Mouse (Mus musculus) cerebellum, adult 2 months (tissue): Measurements from ENCODE around the gene Myo9b. TPM values are rescaled to one million over a fixed set of nuclear protein-coding genes. Genes with fewer than 3 reads are reported as not detected.
A peak's percentile ranks its signal among the peaks of the same experiment; 100 is the strongest.

Source experiments
- DNase-seq, 2 experiments: peaks; one replicate each; pipeline ENCODE4 v3.0.0; 2021
- H3K27ac ChIP-seq: fragments of 200-500 bp; 2 replicates; pipeline ENCODE4 v1.5.1; 2012; ENCODE audit warnings: low read length, control low read depth, inconsistent platforms; ENCODE audit not compliant: insufficient read depth
- H3K27me3 ChIP-seq: fragments of 200-500 bp; 2 replicates; pipeline ENCODE4 v1.6.1; 2012; ENCODE audit warnings: inconsistent platforms, mild to moderate bottlenecking, low read length, moderate library complexity; ENCODE audit not compliant: control insufficient read depth, insufficient read depth
- H3K4me1 ChIP-seq: fragments of 200-500 bp; 2 replicates; pipeline ENCODE4 v1.6.1; 2011; ENCODE audit warnings: low read length; ENCODE audit not compliant: control insufficient read depth, insufficient read depth
- H3K4me3 ChIP-seq: fragments of 200-500 bp; replicated peaks from 2 replicates; pipeline ENCODE3; 2011; ENCODE audit warnings: mild to moderate bottlenecking, low read depth, low read length, control low read depth; ENCODE audit not compliant: insufficient read depth
- CTCF ChIP-seq: fragments of 200-500 bp; IDR thresholded peaks from 2 replicates; pipeline ENCODE4 v1.5.1; 2011; ENCODE audit warnings: low read depth, mild to moderate bottlenecking, control low read depth, low read length, moderate library complexity, borderline replicate concordance; ENCODE audit not compliant: insufficient read depth
- POLR2A ChIP-seq: fragments of 200-500 bp; IDR thresholded peaks from 2 replicates; pipeline ENCODE4 v1.6.1; 2011; ENCODE audit warnings: low read length, control low read depth, borderline replicate concordance; ENCODE audit not compliant: insufficient read depth
- WGBS: fragments of 180-500 bp; shearing (Covaris S2); methylation state at CpG from one replicate; pipeline ENCODE4 v1.1.7; 2018; 5-methylcytosine and 5-hydroxymethylcytosine counted together
- polyA plus RNA-seq: library from polyadenylated mRNA; depleted of rRNA; stranded (reverse); fragments of >200 nt; gene quantifications from 2 replicates; pipeline ENCODE4 v1.2.3, GENCODE M21; 2012

Gene Myo9b
- polyA plus RNA-seq, 1 experiment = 28.9 TPM

DNA sequence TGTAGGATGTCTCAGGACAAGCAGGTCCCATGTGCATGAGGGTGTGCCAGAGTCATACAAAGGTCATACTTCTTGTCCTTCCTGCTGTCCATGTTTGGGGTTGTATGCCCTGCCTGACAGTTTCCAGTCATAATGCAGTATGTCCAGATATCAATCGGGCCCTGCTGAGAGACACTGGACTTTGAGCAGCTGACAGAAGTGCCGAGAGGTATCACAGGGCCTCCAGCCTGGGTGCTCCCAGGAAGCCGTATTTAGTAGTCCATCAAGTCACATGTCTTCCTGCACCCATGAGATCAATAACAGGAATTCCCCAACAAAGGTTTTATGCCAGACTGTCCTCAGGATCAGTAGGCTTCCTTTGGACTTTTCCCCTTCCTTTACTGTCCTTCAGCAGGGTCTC lies 27.2 kb downstream of the Myo9b start:
- WGBS = 98% methylated on average over 3 of the region's 3 CpGs
- H3K4me3 ChIP-seq = no peak overlapping the region
- no peaks in the 10 kb centered on the region for H3K27me3 ChIP-seq
- TF ChIP-seq POLR2A (no peak), CTCF (no peak)
- H3K27ac ChIP-seq = no peak overlapping the region
- DNase-seq = no peak
- H3K4me1 ChIP-seq = peaks cover 4% of the 10 kb centered on the region; the same call in 1 of the 2 replicates

- no peak for DNase-seq
- no peak for TF ChIP-seq CTCF
- TF ChIP-seq POLR2A = no peak
- no peaks in the 10 kb centered on the region for H3K27me3 ChIP-seq
- H3K4me1 ChIP-seq = peaks cover 4% of the 10 kb centered on the region
- WGBS = 100% methylated on average over 1 of the region's 1 CpGs
- no peak overlapping the region for H3K4me3 ChIP-seq
- H3K27ac ChIP-seq = no peak overlapping the region
These were observed 30.3 kb downstream of the Myo9b start for GRCm38 (mm10) chr8:71302788-71303187.

- Histone ChIP-seq H3K27me3 (no peaks in the 10 kb centered on the region), H3K4me3 (no peak overlapping the region), H3K4me1 (peaks cover 4% of the 10 kb centered on the region), H3K27ac (no peak overlapping the region)
- no peak for DNase-seq
- TF ChIP-seq CTCF (no peak), POLR2A (no peak)
- 81% methylated on average over 1 of the region's 1 CpGs for WGBS
These were observed 31.1 kb downstream of the Myo9b start for GRCm38 (mm10) chr8:71303632-71304031.

GRCm38 (mm10) chr8:71305988-71306387 lies 33.5 kb downstream of the Myo9b start:
- TF ChIP-seq CTCF (no peak), POLR2A (no peak)
- H3K27ac ChIP-seq = no peak overlapping the region
- WGBS = 77% methylated on average over 1 of the region's 1 CpGs
- H3K4me1 ChIP-seq = peaks cover 4% of the 10 kb centered on the region
- H3K27me3 ChIP-seq = no peaks in the 10 kb centered on the region
- no peak overlapping the region for H3K4me3 ChIP-seq
- DNase-seq = no peak

DNA sequence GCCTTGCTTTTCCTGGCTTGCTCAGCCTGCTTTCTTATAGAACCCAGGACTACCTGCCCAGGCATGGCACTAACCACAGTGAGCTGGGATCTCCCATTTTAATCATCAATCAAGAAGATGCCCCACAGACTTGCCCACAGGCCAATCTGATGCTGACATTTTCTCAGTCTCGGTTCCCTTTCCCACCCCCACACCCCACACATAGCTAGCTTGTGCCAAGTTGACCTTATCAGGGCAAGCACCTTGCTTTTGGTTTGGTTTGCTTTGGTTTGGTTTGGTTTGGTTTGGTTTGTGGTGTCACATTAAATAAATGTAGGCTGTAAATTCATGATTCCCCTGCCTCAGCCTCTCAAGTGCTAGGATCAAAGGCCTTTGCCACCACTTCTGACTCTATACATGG lies 34.9 kb downstream of the Myo9b start:
- TF ChIP-seq CTCF (no peak), POLR2A (no peak)
- H3K4me1 ChIP-seq = peaks cover 4% of the 10 kb centered on the region
- no peak for DNase-seq
- H3K27ac ChIP-seq = no peak overlapping the region
- H3K4me3 ChIP-seq = no peak overlapping the region
- WGBS = 80% methylated on average over 1 of the region's 1 CpGs
- H3K27me3 ChIP-seq = no peaks in the 10 kb centered on the region

GRCm38 (mm10) chr8:71307913-71308312 lies 35.4 kb downstream of the Myo9b start:
- TF ChIP-seq CTCF = no peak
- no peak for TF ChIP-seq POLR2A
- Histone ChIP-seq H3K27ac (no peak overlapping the region), H3K27me3 (no peaks in the 10 kb centered on the region), H3K4me1 (peaks cover 4% of the 10 kb centered on the region), H3K4me3 (no peak overlapping the region)
- WGBS = 88% methylated on average over 4 of the region's 4 CpGs
- no peak for DNase-seq

- H3K4me1 ChIP-seq = no peaks in the 10 kb centered on the region
- no peak overlapping the region for H3K4me3 ChIP-seq
- H3K27ac ChIP-seq = no peak overlapping the region
- H3K27me3 ChIP-seq = no peaks in the 10 kb centered on the region
- TF ChIP-seq CTCF (no peak), POLR2A (no peak)
- no peak for DNase-seq
- 70% methylated on average over 6 of the region's 6 CpGs for WGBS
These were observed 37.9 kb downstream of the Myo9b start for GRCm38 (mm10) chr8:71310446-71310845.

- no peaks in the 10 kb centered on the region for H3K27me3 ChIP-seq
- no peak for TF ChIP-seq POLR2A
- no peak for TF ChIP-seq CTCF
- peak in 1 of 2 experiments; percentile 9 for DNase-seq
- H3K27ac ChIP-seq = no peak overlapping the region
- H3K4me3 ChIP-seq = no peak overlapping the region
- WGBS = 86% methylated on average over 1 of the region's 1 CpGs
- H3K4me1 ChIP-seq = no peaks in the 10 kb centered on the region
These were observed 40.2 kb downstream of the Myo9b start for GRCm38 (mm10) chr8:71312700-71313099.

DNA sequence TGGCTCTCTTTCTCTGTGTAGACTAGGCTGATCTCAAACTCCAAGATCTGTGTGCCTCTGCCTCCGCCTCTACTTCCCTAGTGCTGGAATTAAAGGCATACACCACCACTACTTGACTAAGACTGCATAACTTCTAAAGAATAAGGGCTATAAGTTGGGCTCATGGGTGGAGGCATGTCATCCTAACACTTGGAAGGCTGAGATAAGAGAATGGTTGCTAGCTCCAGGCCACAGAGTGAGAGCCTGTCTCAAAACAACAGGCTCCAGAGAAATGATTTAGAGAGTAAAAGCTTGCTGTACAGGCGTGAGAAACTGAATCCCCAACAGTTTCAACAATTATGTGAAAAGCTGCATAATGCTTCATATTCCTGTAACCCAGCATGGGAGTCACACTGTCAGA lies 41.4 kb downstream of the Myo9b start:
- Histone ChIP-seq H3K4me1 (no peaks in the 10 kb centered on the region), H3K27ac (no peak overlapping the region), H3K4me3 (no peak overlapping the region), H3K27me3 (no peaks in the 10 kb centered on the region)
- 92% methylated on average over 2 of the region's 2 CpGs for WGBS
- no peak for TF ChIP-seq POLR2A
- no peak for TF ChIP-seq CTCF
- no peak for DNase-seq
